Mouse (Mus musculus) testis, adult 2 months (tissue): ENCODE data around the gene Tmco2.

Experiments used
- CTCF ChIP-seq: fragments of 200-500 bp; IDR thresholded peaks from 2 replicates; pipeline ENCODE4 v1.5.1; 2012; ENCODE audit warnings: low read depth, mild to moderate bottlenecking, inconsistent platforms, low read length, moderate library complexity; ENCODE audit not compliant: control insufficient read depth, insufficient read depth, insufficient replicate concordance
- POLR2A ChIP-seq: fragments of 200-500 bp; IDR thresholded peaks from 2 replicates; pipeline ENCODE4 v1.6.1; 2012; ENCODE audit warnings: low read depth, mild to moderate bottlenecking, inconsistent platforms, low read length, moderate library complexity; ENCODE audit not compliant: control insufficient read depth

GRCm38 (mm10) chr4:121097650-121098378, 11.2 kb downstream of the Tmco2 start, which contains the start of gene Zmpste24:
- TF ChIP-seq POLR2A (peak; percentile 46; the same call in 1 of the 2 replicates), CTCF (no peak)
